Mouse (Mus musculus): ENCODE data around the gene Cacul1. TPM values are rescaled to one million over a fixed set of nuclear protein-coding genes. Genes with fewer than 3 reads are reported as not detected.

The Cacul1 gene
- polyA plus RNA-seq, 1 experiment from 2014 or later: 35.5 TPM

DNA sequence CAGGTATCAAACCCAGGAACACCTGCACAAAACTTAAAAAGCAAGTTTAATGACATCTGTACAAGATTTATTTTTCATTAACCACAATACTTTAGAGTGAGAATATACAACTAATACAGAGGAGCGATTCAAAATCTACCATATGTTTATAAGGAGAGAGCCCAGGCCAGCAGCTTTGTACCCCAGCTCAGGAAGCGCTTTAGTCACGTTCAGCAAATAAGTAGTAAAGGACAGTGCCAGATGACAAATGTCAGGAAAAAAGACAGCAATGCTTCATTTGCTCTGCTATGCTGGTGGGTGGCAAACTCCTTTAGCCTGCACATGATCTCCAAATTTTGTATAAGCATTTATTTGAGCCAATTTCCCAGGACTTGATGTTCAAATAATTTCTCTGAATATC is 56.1 kb downstream of the Cacul1 start:
- Histone ChIP-seq H3K4me3 (no peak overlapping the region), H3K9me3 (replicated peaks) (no peaks in the 10 kb centered on the region), H3K36me3 (peaks cover 35% of the 10 kb centered on the region), H3K4me1 (no peaks in the 10 kb centered on the region), H3K27me3 (ENCODE audit: low read depth, poor library complexity, severe bottlenecking) (no peaks in the 10 kb centered on the region), H3K27ac (no peak overlapping the region)
- whole genome bisulfite sequencing: 91% methylated on average over 3 of the region's 3 CpGs
- DNase-seq (ENCODE audit: low spot score): no peak

- 93% methylated on average over 3 of the region's 3 CpGs for WGBS
- H3K27me3 ChIP-seq (ENCODE audit: low read depth, poor library complexity, severe bottlenecking): no peaks in the 10 kb centered on the region
- no peak overlapping the region for H3K4me3 ChIP-seq
- no peaks in the 10 kb centered on the region for H3K4me1 ChIP-seq
- no peak overlapping the region for H3K27ac ChIP-seq
- DNase-seq (ENCODE audit: low spot score): no peak
- no peaks in the 10 kb centered on the region for H3K9me3 ChIP-seq (replicated peaks)
- H3K36me3 ChIP-seq: peaks cover 5% of the 10 kb centered on the region; the same call in 1 of the 2 replicates
These were observed 60.7 kb downstream of the Cacul1 start for GRCm38 (mm10) chr19:60520131-60520530.

DNA sequence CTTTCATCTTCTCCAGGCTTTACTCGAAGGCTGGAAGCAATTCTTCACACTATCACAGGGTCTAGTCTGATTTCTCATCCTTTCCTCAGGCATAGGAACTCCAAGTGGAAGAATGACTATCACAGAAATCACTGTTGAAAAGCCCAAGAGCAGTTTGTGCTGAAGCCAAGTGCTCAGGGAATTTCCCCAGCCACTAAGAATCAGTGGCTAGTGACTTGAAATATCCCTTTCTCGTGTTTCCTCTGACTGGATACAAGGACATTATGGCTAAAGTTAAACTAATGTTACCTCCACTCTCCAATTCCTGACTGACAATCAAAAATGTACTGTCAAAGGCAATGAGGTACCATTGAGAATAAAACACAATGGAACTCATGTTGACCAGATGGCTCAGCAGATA is 65.8 kb downstream of the Cacul1 start:
- Histone ChIP-seq H3K4me3 (no peak overlapping the region), H3K27ac (no peak overlapping the region), H3K27me3 (ENCODE audit: low read depth, poor library complexity, severe bottlenecking) (no peaks in the 10 kb centered on the region), H3K4me1 (no peaks in the 10 kb centered on the region), H3K9me3 (replicated peaks) (no peaks in the 10 kb centered on the region), H3K36me3 (no peaks in the 10 kb centered on the region)
- DNase-seq (ENCODE audit: low spot score): no peak
- 79% methylated on average over 2 of the region's 2 CpGs for WGBS

GRCm38 (mm10) chr19:60513431-60513830 is 67.4 kb downstream of the Cacul1 start:
- WGBS: 71% methylated on average over 3 of the region's 3 CpGs
- Histone ChIP-seq H3K4me3 (no peak overlapping the region), H3K36me3 (no peaks in the 10 kb centered on the region), H3K9me3 (replicated peaks) (no peaks in the 10 kb centered on the region), H3K27me3 (ENCODE audit: low read depth, poor library complexity, severe bottlenecking) (no peaks in the 10 kb centered on the region), H3K27ac (no peak overlapping the region), H3K4me1 (no peaks in the 10 kb centered on the region)
- DNase-seq (ENCODE audit: low spot score): no peak

DNA sequence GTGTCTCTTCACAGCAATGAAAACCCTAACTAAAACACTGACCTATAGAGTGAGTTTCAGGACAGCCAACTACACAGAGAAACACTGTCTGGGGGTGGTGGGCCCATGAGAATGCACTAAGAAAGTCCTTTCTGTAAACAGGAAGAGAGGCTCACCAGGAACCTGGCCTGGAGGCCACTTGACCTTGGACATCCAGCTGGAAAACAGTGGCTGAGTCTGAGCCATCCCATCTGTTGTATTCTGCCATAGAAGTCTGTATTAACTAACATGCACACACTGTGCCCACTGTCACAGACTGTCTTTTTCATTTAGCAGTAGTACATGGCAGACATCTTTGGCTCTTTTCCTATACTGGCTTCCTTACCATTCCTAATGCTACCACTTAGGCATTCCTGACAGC is 80.6 kb downstream of the Cacul1 start:
- H3K27me3 ChIP-seq (ENCODE audit: low read depth, poor library complexity, severe bottlenecking): no peaks in the 10 kb centered on the region
- no peaks in the 10 kb centered on the region for H3K9me3 ChIP-seq (replicated peaks)
- no peak overlapping the region for H3K27ac ChIP-seq
- peaks cover 9% of the 10 kb centered on the region for H3K4me1 ChIP-seq
- H3K4me3 ChIP-seq: no peak overlapping the region
- DNase-seq (ENCODE audit: low spot score): no peak
- H3K36me3 ChIP-seq: no peaks in the 10 kb centered on the region

- WGBS: 80% methylated on average over 4 of the region's 4 CpGs
- Histone ChIP-seq H3K4me3 (no peak overlapping the region), H3K9me3 (replicated peaks) (no peaks in the 10 kb centered on the region), H3K36me3 (no peaks in the 10 kb centered on the region), H3K27ac (no peak overlapping the region), H3K4me1 (no peaks in the 10 kb centered on the region), H3K27me3 (ENCODE audit: low read depth, poor library complexity, severe bottlenecking) (no peaks in the 10 kb centered on the region)
- DNase-seq (ENCODE audit: low spot score): no peak
These were observed 83.7 kb downstream of the Cacul1 start for GRCm38 (mm10) chr19:60497171-60497570.

- Histone ChIP-seq H3K9me3 (replicated peaks) (no peaks in the 10 kb centered on the region), H3K27me3 (ENCODE audit: low read depth, poor library complexity, severe bottlenecking) (no peaks in the 10 kb centered on the region), H3K4me1 (no peaks in the 10 kb centered on the region), H3K36me3 (no peaks in the 10 kb centered on the region), H3K27ac (no peak overlapping the region), H3K4me3 (no peak overlapping the region)
- no peak for DNase-seq (ENCODE audit: low spot score)
- WGBS: 76% methylated on average over 3 of the region's 3 CpGs
These were observed 85.1 kb downstream of the Cacul1 start for GRCm38 (mm10) chr19:60495772-60496171.

GRCm38 (mm10) chr19:60489566-60489965 is 91.3 kb downstream of the Cacul1 start:
- no peak overlapping the region for H3K4me3 ChIP-seq
- H3K9me3 ChIP-seq (replicated peaks): no peaks in the 10 kb centered on the region
- no peak overlapping the region for H3K27ac ChIP-seq
- DNase-seq (ENCODE audit: low spot score): no peak
- WGBS: 81% methylated on average over 1 of the region's 1 CpGs
- no peaks in the 10 kb centered on the region for H3K36me3 ChIP-seq
- H3K4me1 ChIP-seq: no peaks in the 10 kb centered on the region
- no peaks in the 10 kb centered on the region for H3K27me3 ChIP-seq (ENCODE audit: low read depth, poor library complexity, severe bottlenecking)

DNA sequence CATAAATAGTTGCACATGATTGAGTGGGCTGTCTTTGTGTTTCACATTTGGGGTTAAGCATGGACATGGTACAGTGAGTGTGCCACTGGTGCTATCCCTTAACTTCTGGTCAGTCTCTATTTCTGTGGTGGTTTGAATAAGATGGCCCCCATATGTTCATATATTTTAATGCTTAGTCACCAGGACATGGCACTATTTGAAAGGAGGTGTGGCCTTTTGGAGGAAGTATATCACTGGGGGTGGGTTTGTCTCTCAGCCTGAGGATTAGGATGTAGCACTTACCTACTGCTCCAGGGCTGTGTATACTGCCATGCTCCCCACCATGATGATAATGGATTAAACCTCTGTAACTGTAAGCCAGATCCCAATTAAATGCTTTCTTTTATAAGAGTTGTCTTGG is 95.6 kb downstream of the Cacul1 start:
- Histone ChIP-seq H3K9me3 (replicated peaks) (no peaks in the 10 kb centered on the region), H3K27me3 (ENCODE audit: low read depth, poor library complexity, severe bottlenecking) (no peaks in the 10 kb centered on the region), H3K27ac (no peak overlapping the region), H3K4me3 (no peak overlapping the region), H3K36me3 (no peaks in the 10 kb centered on the region), H3K4me1 (no peaks in the 10 kb centered on the region)
- DNase-seq (ENCODE audit: low spot score): no peak

DNA sequence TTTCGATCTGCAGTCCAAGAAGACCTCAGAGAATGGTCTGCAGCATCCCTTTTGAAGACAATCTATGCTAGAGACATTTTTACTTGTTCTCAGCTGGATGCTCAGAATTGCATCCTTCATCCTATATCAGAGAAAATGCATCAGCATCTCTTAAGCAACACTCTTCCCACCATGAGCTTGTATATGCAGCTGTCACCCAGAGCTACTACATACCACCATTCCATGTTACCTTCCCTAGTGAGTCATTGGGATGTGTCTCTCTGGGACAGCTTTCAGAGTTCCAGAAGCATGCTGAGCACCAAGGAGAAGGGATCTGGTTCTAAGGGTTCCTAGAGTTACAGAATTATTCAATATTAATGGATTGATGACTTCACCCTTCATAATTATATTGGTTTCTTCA is 102.0 kb downstream of the Cacul1 start:
- H3K36me3 ChIP-seq: no peaks in the 10 kb centered on the region
- no peaks in the 10 kb centered on the region for H3K9me3 ChIP-seq (replicated peaks)
- 49% methylated on average over 1 of the region's 1 CpGs for WGBS
- DNase-seq (ENCODE audit: low spot score): no peak
- no peaks in the 10 kb centered on the region for H3K27me3 ChIP-seq (ENCODE audit: low read depth, poor library complexity, severe bottlenecking)
- no peaks in the 10 kb centered on the region for H3K4me1 ChIP-seq
- H3K4me3 ChIP-seq: no peak overlapping the region
- no peak overlapping the region for H3K27ac ChIP-seq

DNA sequence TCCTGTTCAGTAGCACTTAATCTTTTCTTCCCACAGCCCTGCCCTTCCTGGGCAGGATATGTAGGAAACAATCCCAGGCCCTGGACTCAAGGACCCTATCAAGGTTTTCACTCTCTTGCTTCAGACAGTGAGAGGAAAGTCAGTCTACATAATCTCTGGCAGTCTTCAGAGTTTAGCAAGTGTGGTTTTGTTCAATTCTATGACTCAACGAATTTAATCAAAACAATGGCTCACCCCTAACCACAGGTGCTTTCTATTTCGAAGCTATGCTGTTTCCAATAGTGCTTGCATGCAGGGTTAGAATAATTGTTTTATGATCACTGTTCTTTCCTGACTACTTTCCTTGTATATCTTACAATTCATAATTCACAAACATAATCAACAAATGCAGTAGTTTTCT is 103.0 kb downstream of the Cacul1 start:
- Histone ChIP-seq H3K27me3 (ENCODE audit: low read depth, poor library complexity, severe bottlenecking) (no peaks in the 10 kb centered on the region), H3K27ac (no peak overlapping the region), H3K4me3 (no peak overlapping the region), H3K4me1 (no peaks in the 10 kb centered on the region), H3K9me3 (replicated peaks) (no peaks in the 10 kb centered on the region), H3K36me3 (no peaks in the 10 kb centered on the region)
- WGBS: 77% methylated on average over 2 of the region's 2 CpGs
- DNase-seq (ENCODE audit: low spot score): no peak

Small RNAs within 50 kb of the gene (microRNA-seq; reads per million reads assigned to microRNA genes)
- not detected for gene Gm25238

Other genes with a start within 250 kb of the Cacul1 start
- not detected in 2 replicates for gene Prlhr, start 112.7 kb downstream of the Cacul1 start, polyA plus RNA-seq (2016; fragmentation: Nextera tagmentation; extraction: Ambion mirVana)
- 1.0 and 1.1 TPM in 2 replicates for gene Nanos1, start 175.0 kb upstream of the Cacul1 start, polyA plus RNA-seq (2016; fragmentation: Nextera tagmentation; extraction: Ambion mirVana)
- gene Eif3a, start 209.6 kb upstream of the Cacul1 start, polyA plus RNA-seq (2016; fragmentation: Nextera tagmentation; extraction: Ambion mirVana): 156 and 175 TPM in 2 replicates
- 22.0 and 25.8 TPM in 2 replicates for gene Fam45a, start 230.6 kb upstream of the Cacul1 start, polyA plus RNA-seq (2016; fragmentation: Nextera tagmentation; extraction: Ambion mirVana)

Data from limb, embryonic 10.5 days (tissue).